Mouse (Mus musculus): ENCODE data around the gene Tnfaip8l2.

The Tnfaip8l2 gene

DNA sequence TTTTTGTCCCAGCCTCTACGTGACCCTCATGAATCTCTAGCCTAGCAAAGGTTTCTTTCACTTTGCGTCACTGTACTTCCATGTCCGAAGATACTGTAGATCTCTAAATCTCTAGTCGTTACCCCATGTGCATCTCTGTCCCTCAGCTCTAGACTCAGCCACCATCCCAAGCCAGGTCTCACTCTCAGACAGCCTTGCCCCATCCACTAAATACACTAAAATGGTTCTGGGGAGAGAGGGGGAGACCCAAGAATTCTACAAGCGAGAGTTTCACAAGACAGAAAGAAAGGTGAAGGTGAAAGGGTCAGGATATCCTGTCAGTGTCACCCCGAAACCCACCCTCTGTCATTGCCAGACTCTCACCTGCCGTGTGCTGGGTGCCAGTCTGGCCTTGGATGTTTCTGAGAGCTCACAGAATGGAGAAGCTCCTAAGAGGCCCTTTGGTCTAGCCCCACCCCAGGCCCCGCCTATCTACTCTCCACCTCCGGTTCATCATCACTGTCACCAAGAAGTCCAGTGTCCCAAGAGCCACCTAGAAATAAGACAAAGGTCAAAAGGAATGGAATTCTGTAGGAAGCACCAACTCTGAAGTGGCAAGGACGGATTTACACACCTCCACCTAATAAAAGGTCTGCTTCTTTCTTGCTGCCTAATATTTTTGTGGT, at the start of gene Tnfaip8l2:
Tnfaip8l2 (minus strand) TSS at position 409 of the 665 bp plus-strand sequence.
- in situ Hi-C loops (cut with MseI, MboI), result no loop called here

DNA sequence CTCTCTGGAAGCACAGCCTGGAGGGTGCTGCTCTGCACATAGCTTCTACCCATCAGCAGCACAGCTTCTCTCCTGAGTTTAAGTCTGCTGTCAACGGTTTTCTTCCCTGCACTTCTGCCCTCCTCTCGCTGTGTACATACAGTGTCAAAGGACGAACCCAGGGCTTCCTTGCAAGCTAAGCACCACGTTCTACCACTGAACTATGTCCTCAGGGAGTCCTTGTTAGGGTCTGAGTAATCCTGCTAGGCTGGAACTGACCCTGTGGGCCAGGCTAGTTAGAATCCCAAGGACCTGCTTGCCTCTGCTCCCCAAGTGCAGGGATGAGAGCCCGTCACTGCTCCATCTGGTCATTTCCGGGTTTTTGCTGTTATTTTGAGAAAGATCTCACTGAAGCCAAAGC, 44.7 kb upstream of the Tnfaip8l2 start:
- in situ Hi-C loops (cut with MseI, MboI), result no loop called here

DNA sequence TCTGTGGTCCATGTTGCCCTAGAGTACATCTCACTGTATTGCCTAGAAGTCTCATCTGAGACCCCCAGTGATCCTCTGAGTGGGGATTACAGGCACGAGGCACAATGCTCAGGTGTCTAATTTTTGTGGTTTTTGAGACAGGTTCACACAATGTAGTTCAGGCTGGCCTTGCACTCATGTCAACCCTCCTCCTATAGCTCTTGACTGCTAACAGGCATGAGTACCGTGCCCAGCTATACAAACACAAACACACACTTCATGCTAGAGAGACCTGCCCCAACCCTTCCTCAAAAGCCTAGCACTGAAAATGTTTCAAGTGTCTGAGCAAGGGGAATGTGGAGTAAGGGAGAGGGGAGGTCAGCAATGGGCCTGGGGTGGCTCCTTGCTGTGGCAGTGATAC, 43.9 kb upstream of the Tnfaip8l2 start:
- in situ Hi-C loops (cut with MseI, MboI), result no loop called here

DNA sequence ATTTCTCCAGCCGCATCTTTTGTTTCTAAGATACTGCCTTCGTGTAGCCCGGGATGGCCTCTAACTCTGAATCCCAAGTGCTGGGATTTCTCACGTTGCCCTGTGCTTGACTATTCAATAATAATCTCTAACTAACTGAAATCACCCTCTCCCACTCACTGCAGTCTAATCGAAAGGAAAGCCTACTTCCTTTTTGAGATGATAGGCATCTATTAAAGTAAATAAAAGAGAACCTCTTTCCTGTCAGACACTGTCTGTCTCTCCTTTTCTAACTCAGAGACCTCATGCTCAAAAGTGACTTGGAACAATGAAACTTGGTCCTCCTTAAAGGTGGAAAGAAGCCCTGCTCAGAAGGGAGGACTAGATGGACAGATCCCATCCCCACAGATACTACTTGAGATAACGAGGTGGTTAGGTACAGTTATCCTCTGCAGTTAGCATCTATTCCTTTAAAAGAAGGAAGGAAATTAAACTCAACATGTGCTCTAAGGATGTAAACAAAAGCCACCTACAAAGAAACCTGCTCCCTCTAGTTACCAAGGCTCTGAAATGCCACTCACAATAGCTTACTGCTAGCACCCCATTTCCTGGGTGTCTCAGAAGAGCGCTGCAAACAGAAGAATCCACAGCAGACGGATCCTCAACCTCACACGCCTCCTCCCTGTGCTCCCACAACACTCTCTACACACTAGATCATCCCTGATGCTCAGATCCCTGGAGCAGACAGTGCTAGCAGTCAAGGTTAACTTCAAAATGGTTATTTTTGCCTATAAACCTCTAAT, 42.8 kb upstream of the Tnfaip8l2 start:
- in situ Hi-C loops (cut with MseI, MboI), result no loop called here

DNA sequence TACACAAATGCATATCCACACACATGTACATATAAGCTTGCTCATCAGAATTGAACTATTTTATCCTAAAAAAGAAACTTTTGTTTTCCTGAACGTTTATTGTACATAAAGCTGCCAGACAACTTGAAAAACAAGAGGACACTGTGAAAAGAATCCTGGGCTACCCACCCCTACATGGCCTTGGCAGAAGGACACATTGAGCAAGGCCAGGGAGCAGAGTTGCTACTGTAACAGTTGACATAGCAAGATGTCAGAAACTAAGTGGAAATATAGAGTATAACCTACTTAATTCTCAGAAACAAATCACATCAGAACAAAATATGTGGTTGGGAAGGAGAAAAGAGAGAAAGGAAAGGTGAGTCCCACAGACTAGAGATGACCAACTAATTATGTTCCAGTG, 39.7 kb upstream of the Tnfaip8l2 start:
- in situ Hi-C loops (cut with MseI, MboI), result no loop called here

DNA sequence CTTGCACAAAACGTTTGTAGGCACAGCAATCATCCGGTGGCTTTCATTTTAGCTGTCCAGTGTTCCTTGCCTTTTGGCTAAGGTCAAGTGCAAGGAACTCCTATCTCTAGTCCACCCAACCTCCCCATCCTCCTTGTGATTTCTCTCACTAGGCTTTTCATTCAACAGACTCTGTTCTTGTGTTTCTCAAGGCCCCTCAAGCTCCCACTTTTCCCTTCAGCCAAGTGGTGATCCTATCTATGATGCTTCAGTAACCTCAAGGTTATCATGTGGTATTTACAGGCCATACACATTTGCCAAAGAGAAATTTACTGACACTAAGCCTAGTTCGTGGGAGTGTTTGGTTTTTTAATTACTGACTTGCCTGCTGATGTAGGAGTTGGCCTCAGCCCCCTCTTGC, 37.7 kb upstream of the Tnfaip8l2 start:
- in situ Hi-C loops (cut with MseI, MboI), result no loop called here

DNA sequence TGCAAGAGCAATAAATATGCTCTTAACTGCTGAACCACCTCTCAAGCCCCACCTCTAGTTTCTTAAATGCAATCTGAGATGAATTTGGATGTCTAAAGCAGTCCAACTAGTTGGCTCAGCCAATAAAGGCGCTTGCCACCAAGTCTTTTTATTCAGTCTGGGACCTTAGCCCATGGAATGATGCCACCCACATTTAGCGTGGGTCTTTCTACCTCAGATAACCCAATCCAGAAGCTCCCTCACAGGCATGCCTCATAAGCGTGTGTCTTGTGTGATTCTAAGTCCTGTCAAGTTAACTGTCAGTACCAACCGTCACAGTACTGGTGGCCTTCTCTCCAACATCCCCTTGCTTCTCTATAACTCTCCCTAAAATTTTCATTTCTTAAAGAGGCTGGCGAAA, 36.8 kb upstream of the Tnfaip8l2 start:
- in situ Hi-C loops (cut with MseI, MboI), result no loop called here

DNA sequence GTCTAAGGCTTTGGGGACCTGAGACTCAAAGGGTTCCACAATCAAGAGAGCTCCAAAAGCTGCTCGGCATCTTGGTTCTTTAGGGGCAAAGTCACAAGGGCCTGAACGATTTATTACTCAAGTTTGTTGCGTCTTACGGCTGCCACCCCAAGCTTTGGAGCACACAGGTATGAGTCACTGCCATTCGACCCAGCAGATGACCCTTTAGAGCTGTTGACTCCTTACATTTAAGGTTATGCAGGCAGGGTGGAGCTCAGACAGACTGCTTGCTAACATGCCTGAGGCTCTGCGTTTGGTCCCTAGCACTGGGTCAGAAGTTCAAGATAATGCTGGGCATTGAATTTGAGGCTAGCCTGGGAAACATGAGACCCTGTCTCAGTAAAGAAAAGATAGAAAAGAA, 35.4 kb upstream of the Tnfaip8l2 start:
- in situ Hi-C loops (cut with MseI, MboI), result no loop called here

DNA sequence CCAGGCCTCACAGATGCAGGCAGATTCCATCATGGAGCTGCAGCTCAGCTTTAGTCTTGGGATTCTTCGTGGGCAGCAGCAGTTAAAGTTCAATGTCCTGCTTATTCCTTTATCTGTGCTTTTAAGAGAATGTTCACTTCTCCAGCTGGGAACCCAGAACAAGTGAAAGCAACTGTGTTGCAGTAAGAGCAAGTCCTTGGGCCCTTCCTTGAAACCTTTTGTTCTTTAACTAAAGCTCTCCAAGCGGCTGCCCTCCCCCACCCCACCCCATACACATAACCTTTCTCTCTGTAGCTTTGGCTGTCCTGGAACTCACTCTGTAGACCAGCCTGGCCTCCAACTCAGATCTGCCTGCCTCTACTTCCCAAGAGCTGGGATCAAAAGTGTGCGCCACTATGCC, 34.3 kb upstream of the Tnfaip8l2 start:
- in situ Hi-C loops (cut with MseI, MboI), result no loop called here

DNA sequence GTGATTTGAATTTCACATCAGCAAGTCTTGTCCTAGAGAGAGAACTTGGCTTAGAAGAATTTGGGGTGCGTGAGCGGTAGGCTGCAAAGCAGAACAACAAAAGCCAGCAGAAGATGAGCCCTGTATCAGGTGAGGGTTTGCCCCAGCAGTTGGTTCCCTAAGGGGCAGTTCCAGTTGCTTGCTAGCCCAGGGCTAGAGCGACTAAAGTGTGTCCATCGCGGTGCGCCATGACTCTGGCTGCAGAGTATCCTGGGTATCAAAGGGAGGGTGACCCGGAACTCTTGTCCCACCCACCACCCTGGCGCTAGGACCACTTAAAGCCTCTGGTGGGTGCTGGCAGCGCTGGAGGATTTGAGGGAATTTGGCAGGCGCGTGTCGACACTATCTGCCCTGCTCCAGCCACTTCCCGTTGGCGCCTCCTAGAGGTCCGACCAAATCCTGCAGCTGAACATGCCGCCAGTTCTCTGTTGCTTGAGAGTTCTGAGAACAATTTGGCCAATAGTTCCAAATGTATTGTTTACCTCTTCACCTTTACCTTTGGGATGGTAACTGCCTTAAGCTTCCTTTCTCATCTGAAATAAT, 31.9 kb upstream of the Tnfaip8l2 start:
- in situ Hi-C loops (cut with MseI, MboI), result no loop called here

DNA sequence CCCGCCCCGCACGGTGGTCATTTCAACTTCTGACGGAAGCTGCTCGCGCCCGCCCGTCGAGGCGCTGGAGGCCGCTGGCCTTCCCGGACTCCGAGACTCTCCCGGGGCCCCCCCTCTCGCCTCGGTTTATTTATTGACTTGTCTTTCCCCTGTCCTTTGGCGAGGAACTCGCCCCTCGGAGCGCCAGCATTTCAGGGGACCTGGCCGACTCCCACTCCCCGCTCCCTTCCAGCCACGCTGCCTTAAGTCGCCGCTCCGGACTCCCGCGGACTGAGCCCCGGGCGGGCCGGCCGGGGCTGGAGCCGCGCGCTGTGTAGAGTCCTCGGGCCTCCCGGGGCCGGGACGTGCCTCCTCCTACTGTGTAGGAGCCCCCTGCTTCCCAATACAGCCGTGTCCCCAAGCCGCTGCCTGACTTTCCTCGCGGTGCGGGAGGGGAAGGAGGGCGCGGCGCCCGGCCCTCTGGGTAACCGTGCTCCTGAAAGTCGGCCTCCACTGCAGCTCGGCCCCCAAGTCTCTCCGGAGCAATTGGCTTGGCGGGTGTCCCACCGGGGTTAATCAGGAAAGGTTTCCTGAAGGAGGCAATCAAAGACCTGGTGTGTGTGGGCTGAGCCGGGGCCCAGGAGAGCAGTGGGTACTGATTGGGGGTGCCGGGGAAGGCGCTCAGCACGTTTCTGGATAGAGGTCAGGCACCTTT, 31.2 kb upstream of the Tnfaip8l2 start:
- in situ Hi-C loops (cut with MseI, MboI), result no loop called here

DNA sequence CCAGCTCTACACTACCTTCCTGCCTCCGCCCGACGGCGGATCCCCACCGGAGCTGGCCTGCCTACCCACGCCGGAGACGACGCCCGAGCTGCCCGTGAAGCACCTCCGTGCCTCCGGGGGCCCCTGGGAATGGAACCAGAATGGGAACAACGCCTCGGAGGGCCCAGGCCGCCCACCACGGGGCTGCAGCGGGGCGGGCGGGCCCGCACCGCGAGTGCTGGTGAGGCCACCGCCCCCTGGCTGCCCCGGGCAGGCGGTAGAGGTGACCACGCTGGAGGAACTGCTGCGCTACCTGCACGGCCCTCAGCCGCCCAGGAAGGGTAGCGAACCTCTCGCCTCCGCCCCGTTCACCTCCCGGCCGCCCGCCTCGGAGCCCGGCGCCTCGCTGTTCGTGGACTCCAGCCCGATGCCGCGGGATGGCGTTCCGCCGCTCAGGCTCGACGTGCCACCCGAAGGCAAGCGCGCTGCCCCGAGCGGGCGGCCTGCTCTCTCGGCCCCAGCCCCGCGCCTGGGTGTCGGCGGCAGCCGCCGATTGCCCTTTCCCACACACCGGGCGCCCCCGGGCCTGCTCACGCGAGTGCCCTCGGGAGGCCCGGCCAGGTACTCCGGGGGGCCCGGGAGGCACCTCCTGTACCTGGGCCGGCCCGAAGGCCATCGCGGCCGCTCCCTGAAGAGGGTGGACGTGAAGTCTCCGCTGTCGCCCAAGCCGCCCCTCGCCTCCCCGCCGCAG, 30.5 kb upstream of the Tnfaip8l2 start:
- in situ Hi-C loops (cut with MseI, MboI), result no loop called here

DNA sequence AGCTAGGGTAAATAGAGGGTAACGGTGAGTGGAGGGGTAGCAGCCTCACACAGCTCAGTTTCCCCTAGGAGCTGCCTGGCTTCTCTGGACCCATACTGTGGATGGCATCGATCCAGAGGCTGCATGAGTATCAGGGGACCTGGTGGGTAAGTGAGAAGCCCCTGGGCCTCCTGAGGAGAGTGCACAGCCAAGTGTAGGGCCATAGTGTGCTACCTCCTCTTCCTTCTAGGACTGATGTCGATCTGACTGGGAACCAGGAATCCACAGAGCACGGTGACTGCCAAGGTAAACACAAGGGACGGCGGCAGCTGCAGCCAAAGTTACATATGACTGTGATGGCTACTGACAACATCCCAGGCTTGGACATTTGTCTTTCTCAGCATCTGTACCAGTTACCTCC, 28.9 kb upstream of the Tnfaip8l2 start:
- in situ Hi-C loops (cut with MseI, MboI), result no loop called here

DNA sequence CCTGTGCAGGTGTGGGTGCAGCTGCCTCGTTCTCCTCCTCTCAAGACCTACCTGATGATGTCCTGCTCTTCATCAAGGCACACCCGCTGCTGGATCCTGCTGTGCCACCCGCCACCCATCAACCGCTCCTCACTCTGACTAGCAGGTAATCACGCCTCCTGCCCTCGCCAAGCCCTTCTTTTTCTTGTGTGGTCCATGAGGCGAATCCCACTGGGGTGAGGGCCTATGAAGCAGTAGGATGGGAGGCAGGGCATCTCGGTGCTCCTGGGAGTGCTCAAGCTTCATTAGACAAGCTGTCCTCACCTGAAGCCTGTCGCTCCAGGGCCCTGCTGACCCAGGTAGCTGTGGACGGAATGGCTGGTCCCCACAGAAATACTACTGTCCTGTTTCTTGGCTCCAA, 27.8 kb upstream of the Tnfaip8l2 start:
- in situ Hi-C loops (cut with MseI, MboI), result no loop called here

DNA sequence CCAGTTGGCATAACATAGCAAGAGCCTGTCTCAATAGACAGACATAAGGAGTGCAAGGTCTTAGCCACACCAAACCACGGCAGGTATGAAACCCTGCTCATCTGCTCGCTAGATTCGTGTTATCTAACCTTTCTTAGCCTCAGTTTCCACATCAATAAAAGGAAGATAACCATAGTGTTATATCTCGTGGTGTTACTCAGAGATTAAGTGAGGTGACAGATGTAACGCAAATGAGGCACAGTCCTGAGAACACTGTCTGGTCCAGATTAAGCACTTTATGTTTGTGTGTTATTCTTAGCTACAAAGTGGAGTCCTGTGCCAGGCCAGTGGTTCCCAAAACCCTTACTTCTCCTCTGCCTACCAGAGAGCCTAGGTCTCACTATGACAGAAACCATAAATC, 22.7 kb upstream of the Tnfaip8l2 start:
- in situ Hi-C loops (cut with MseI, MboI), result no loop called here

DNA sequence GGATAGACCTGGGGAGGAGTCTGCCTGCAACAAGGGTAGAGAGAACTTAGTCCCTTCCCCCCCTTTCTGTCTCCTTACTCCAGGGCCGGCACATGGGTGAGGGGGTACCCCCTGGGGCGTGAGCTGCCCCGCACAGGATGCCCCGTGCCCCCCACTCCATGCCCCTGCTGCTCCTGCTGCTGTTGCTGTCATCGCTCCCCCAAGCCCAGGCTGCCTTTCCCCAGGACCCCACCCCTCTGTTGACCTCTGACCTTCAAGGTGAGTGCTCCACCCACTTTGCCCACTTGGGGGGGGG, 22.0 kb upstream of the Tnfaip8l2 start:
- in situ Hi-C loops (cut with MseI, MboI), result no loop called here

DNA sequence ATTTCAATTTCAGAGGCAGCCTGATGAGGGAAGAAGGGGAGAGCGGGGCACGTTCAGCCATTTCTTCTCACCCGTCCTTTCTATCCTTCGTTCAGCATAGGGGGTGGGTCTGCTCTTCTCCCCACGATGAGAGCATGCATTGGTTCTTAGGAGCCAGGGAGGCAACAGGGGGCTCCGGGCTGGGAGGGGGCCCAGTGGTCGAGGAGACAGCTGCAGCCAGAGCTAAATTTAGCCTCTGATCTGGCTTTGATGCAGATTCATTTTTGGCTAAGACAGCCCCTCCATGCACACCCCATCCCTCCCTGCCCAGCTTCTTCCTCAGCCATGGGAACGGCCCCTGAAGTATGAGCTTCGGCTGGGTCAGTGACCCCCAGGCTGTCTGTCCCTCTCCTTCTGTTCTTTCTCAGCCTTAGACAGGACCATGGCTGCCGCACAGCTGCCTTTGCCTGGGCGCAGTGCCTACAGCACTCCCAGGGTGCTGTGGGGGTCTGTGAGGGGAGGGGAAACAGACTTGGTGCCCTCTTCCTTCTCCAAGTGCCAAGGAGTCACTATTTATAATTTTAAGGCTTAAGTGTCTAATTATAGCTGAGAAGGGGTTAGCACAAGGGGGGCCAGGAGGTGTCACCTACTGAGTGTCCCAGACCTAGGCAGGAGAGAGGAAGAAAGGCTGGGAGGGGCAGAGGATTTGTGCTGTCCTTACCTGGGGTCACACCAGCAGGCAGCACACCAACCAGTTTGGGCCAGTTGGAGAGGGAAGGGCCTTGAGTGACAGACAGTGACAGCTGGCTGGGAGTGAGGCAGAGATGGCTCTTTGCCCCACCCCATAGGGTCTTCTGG, 21.5 kb upstream of the Tnfaip8l2 start:
- in situ Hi-C loops (cut with MseI, MboI), result no loop called here

DNA sequence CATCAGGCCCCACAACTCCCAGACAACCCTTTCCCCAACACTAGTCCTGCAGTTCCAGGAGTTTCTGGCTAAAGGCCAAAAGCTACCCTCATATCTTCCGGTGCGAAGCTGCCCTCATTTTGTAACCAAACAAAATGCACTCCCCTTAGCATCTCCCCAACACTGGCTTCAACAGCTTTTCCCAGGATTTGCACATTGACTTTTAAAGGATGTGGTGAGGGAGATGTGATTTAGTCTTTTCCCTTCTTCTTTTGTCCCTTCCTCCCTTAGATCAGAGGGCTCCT, 20.1 kb upstream of the Tnfaip8l2 start:
- in situ Hi-C loops (cut with MseI, MboI), result no loop called here

DNA sequence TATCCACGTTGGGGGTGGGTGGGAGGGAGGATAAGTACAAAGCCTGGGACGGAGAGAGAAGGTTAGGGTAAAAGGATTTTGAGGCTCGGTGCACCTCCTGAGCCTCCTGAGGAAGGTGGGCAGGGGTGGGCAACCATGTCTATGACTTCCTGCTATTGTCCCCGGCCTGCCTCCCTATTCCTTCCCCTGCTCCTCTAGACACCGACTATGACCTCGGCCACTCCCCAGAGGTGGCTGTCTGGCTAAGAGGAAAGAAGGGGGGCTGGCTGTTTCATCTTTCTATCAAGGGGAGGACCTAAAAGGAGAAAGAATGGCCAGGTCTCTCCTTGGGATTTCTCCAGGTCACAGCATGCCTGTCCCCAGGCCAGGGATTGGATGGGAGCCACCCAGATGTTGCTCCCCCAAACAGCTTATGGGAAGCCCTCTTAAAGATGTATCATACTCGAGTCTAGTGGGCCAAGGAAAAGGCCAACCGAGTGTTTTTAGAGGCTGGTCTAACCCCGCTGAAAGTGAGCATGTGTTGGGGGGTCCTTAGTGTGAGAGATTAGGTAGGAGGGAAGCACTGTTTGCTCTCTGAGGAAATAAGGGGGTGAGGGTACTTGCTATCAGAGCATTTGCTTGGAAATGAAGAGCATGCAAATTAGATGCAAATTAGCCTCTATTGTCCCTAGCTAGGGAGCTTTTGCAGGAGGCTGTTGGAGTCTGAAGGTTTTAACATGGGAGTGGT, 19.6 kb upstream of the Tnfaip8l2 start:
- in situ Hi-C loops (cut with MseI, MboI), result no loop called here

DNA sequence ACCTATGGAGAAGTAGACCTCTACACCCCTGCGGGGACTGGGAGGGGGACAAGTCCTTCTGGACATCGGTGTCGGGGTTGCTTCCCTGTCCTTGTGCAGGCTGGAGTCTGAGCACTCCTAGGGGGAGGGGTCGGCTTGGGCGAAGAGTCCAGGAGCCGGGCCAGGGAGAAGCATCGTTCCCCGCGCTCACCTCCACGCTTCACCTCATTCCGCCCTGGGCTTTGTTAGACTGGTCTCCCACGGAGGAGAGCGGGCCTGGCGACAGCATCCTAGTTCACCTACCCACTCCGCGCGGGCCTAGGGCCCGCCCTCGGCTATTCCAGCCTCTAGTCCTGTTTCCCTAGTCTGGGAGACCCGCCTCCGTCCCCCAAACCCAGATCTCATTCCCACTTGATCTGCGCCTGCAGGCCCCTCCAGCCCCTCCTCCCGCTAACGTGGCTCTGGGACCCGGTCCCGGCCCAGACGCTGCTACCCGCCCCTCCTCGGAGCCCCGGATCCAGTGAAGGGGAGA, 18.9 kb upstream of the Tnfaip8l2 start:
- in situ Hi-C loops (cut with MseI, MboI), result no loop called here
